Mouse (Mus musculus) gastrocnemius, postnatal 36 days (tissue): ENCODE results near the gene Dmpk. TPM values are rescaled to one million over a fixed set of nuclear protein-coding genes. Genes with fewer than 3 reads are reported as not detected.
"Not testable (repeated sequence)": the region's sequence is repeated elsewhere in the genome, so short reads cannot be mapped to it uniquely, and the experiment has no call there.

ENCODE experiments used
- DNase-seq, 2 experiments: peaks; one replicate each; pipeline ENCODE4 v3.0.0; 2022
- intact Hi-C: fragments of 180-260 bp; cut with DNase I; formaldehyde crosslinking; loops from one replicate; pipeline ENCODE4 v1.15.1; 2025
- long read RNA-seq, 2 experiments: library from polyadenylated mRNA; stranded (forward); transcript quantifications; one replicate each; pipeline ENCODE4 v2.0.0; 2021
- total RNA-seq, 2 experiments: library from RNA; stranded (reverse); gene quantifications; 2 replicates each; pipeline ENCODE4 v1.2.3; 2021

Dmpk gene
- 100 to 1,000 TPM; 272 to 309 TPM for total RNA-seq
- long read RNA-seq, experiment 1, transcript Dmpk-201 (15 exons, 2,761 nt): major isoform, 18 of 159 reads
- long read RNA-seq, experiment 1, transcript Dmpk-210 (2 exons, 592 nt): minor isoform, 5 of 159 reads
- long read RNA-seq, experiment 1, partial matches to known transcripts: 39 of 159 reads
- long read RNA-seq, experiment 1, other reads (novel, unspliced or antisense): 97 of 159 reads
- long read RNA-seq, experiment 2, transcript Dmpk-210 (2 exons, 592 nt): minor isoform, 8 of 212 reads
- long read RNA-seq, experiment 2, transcript Dmpk-201 (15 exons, 2,761 nt): major isoform, 31 of 212 reads
- long read RNA-seq, experiment 2, partial matches to known transcripts: 98 of 212 reads
- long read RNA-seq, experiment 2, other reads (novel, unspliced or antisense): 73 of 212 reads

DNA sequence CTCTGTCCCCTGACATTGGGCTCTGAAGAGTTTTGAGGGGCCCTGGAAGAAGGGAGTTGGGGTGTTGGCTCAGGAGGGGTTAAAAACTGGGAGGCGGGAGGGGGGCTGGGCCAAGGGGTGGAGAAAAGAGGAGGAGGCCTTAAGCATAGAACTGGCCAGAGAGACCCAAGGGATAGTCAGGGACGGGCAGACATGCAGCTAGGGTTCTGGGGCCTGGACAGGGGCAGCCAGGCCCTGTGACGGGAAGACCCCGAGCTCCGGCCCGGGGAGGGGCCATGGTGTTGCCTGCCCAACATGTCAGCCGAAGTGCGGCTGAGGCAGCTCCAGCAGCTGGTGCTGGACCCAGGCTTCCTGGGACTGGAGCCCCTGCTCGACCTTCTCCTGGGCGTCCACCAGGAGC, at the start of gene Dmpk:
Dmpk (plus strand) TSS at position 149 of the 400 bp plus-strand sequence.
- intact Hi-C loops: no loop called here
- peak; percentile 49 to 62 for DNase-seq

DNA sequence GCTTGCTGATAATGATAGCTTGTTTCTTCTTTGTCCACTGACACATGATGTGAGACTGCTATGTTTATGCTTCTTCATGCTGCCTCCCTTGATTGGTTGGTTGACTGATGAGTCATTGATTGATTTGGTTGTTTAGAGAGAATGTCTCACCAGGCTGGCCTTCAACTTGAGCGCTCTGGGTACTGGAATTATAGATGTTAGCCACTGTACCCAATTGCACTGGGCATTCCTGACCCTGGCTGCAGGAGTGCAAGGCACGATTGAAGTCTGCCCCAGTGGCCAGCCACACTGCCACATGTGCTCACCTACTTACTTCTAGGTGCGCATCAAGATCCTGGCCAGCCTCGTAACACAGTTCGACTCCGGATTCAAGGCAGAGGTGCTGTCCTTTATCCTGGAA, 39.0 kb upstream of the Dmpk start:
- intact Hi-C loops: loop anchor here (1.0 kb wide), 1 partner anchor 14 kb away; no protein-coding TSS in a partner anchor
- DNase-seq: no peak

DNA sequence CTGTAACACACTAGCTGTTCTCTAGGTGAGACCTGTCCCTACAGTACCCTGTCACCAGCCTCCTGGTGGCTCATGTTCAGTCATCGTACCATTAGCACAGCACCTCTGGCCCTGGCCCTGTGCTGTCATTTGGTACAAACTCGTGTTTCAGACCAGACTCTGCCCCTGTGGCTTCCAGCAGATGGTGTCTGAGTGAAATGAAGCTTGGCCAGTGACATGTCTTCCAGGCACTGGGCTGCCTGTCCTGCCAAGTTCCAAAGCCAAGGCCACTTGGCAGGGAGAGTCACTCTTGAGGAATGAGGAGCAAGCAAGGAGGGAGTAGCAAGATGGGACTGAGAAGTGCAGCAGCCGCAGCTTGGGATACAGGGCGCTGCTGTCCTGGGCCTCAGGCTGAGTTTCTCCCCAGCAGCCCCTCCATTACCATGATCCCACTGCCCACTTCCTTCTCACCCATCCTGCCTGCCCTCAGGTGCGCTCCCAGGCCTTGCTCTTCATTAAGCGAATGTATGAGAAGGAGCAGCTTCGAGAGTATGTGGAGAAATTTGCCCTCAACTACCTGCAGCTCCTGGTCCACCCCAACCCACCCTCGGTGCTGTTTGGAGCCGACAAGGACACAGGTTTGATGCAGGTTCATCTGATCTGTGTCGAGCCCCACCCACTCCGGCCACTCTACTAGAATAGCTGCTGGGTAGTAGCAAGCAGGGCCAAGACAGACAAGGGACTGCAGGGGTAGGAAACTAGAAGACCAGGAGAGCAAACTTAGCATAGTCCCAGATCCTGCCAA, 37.2 kb upstream of the Dmpk start:
- intact Hi-C loops: no loop called here
- DNase-seq: peak; percentile 47 to 54

DNA sequence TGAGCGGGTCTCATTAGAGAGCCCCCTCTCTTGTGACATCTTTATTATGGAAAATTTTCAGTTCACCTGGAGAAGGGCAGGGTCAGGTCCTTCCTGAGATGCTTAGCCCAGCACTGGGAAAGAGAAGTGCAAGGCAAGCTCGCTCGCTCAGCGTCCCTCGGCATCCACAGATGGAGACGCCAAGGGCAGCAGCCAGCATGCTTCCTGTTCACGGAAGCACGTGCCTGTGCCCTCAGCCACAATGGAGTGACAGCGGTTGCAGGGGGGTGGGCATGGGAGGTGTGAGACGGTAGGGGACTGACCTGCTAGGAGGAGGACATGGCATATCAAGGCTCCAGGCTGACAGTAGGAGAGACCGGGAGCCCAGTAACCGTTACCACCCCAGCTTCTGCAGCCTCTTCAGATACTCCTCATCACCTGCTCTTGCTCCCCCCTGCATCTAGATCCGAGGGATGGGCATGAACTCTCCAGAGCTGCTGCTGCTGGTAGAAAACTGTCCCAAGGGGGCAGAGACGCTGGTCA, 35.6 kb upstream of the Dmpk start:
- intact Hi-C loops: no loop called here
- DNase-seq: no peak

DNA sequence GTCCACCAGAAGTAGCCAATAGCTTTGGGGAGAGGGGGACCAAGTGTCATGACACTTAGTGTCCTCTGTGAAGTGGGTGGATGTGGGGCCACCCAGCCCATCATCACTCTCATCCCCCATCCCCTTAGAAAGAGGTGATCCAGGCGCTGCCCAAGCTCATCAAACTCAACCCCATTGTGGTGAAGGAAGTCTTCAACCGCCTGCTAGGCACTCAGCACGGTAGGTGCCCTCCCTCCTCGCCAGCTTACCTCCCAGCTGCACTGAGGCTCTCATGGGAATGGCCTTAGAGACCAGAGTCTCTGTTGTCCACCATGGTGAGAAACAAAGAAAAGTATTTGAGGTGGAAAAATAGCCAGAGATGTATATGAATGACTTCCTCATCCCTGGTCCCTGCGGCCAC, 34.4 kb upstream of the Dmpk start:
- intact Hi-C loops: no loop called here
- DNase-seq: no peak

DNA sequence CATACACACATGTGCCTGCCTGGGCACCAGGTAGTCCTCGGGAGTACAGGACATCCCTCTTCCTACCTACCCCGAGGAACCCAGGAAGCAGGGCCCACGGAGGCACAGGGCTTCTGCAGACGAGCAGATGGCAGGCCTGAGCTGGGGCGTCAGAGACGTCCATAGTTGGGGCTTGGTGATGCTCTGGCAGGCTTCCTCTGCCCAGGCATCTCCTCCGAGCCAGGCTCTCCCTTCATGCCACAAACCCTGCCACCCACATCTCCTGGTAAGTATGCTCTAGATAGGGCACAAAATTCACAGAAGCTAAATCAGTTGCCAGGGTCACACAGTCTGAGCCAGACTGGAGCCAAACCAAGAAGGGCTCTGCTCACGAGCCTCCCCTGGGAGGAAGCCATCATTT, 33.5 kb upstream of the Dmpk start:
- no peak for DNase-seq
- intact Hi-C loops: no loop called here

DNA sequence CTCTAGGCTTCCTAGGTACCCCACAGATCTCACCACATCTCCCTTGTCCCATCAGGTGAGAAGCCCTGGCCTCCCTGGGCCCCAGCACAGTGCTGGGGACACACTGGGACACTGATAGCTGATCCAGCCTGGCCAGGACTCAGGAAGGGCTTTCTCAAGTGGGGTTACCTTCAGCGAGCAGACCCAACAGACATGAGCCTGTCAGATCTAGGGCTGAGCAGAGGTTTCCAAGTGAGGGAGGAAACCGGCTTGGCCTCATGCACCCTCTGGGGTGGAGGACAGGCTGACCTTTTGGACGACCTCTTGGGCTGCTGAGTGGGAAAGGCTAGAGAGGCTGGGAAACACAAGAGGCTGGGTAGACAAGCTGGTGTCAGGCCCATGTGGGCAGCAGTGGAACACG, 32.5 kb upstream of the Dmpk start:
- intact Hi-C loops: no loop called here
- DNase-seq: no peak

DNA sequence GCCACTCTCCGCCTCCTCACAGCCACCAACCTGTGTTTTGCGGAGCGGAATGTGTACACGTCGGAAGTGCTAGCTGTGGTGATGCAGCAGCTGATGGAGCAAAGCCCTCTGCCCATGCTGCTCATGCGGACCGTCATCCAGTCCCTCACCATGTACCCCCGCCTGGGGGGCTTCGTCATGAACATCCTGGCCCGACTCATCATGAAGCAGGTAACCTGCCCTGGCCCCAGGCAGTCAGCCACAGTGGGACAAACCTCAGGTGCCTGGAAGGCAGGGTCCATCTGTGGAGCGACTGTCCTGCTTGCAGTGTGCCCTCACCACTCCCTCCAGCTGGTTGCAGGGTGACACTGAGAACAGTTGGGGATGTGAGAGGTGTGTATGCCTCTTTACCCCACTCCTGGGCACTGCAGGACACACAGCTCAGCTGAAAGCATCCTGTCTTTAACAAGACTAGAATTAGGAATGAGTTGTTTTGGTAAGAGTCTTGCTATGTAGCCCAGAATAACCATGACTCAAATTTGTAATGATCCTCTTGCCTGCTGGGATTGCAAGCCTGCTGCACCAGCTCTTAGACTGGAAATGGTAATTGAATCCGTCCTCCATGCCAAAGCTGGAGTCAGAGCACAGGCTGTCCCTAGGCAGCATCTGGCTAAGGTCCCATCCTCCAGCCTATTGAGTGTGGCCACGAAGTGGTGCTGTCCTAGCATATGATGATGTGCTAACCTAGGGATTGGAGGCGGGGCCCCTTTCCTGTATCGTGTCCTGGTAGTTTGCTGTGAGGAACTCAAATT, 31.1 kb upstream of the Dmpk start:
- peak in 1 of 2 experiments; percentile 51 for DNase-seq
- intact Hi-C loops: no loop called here

DNA sequence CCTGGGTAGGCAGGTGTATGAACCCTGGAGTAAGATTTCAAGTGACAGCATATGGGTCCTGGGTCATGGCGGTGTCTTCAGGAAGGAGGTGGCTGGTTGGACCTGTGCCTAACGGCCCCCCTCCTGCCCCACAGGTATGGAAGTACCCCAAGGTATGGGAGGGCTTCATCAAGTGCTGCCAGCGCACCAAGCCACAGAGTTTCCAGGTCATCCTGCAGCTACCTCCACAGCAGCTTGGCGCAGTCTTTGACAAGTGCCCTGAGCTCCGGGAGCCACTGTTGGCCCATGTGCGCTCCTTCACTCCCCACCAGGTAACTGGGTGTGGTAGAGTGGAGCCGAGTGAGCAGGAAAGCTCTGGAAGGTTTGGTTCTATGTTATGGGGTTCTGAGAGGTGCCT, 30.5 kb upstream of the Dmpk start:
- intact Hi-C loops: no loop called here
- no peak for DNase-seq

DNA sequence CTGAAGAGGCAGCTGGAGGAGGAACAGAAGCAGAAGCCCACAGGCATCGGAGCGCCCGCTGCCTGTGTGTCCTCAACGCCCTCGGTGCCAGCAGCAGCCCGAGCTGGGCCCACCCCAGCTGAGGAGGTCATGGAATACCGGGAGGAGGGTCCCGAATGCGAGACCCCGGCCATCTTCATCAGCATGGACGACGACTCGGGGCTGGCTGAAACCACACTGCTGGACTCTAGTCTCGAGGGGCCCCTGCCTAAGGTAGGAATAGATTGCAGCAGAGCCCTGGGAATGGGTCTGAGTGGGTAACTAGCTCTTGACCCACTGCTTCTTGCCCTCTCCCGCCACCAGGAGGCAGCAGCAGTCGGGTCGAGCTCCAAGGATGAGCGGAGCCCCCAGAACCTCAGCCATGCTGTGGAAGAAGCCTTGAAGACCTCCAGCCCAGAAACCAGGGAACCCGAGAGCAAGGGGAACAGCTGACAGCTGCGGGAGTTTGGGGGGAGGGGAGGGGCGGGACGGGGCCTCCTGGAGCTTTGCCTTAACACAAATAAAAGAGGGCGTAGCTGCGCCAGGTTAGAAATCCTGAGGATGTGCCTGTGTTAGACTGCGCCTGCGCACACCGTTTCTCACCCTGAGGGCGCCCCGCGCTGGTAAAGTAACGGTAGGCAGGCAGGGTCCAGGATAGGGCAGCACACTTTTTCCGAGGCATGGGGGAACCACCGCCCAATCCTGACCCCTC, 29.4 kb upstream of the Dmpk start, which contains the start of gene Rsph6a:
Rsph6a (plus strand) TSS at position 644 of the 730 bp plus-strand sequence.
- intact Hi-C loops: no loop called here
- DNase-seq: no peak

DNA sequence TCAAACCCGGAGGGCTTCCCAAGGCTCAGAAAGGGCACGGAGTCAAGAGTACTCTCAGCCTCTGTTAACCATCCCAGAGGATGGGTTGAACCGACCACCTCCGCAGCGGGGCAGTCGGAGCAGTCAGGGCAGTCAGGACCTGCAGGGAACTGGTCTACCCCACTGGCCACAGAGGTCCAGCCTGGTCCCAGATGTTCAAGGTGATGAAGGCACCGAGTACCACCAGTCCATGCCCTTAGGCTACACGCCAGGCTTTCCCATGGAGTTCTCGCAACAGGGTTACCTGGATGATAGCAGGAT, 28.9 kb upstream of the Dmpk start:
- intact Hi-C loops: no loop called here
- DNase-seq: no peak

DNA sequence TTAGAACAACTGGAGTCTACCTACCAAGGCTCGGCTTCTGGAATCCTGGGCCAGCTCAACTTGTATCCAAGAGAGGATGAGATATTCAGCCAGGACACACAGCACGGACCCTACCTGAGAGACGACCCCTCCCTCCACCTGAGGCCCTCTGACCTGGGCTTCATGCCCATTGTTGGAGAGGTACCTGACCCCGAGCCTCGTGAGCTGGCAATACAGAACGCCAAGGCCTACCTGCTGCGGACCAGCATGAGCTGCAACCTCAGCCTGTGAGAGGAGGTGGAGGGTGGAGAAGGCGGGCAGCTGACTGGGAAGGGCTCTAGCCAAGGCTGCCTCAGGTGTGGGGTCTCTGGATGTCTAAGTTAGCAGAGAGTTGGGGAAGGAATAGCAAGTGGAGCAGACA, 28.5 kb upstream of the Dmpk start:
- no peak for DNase-seq
- intact Hi-C loops: no loop called here

DNA sequence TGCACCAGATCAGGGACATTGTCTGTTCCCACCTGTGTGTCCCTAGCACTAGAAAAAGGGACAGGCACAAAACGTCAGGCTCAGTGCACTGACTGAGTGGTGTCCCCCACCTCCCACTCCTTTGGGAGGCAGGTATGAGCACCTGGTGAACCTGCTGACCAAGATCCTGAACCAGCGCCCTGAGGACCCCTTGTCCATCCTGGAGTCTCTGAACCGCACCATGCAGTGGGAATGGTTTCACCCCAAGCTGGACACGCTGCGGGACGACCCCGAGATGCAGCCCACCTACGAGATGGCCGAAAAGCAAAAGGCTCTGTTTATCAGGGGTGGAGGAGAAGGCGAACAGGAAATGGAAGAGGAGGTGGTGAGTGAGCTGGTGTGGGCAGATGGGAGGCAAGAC, 26.2 kb upstream of the Dmpk start:
- no peak for DNase-seq
- intact Hi-C loops: no loop called here

DNA sequence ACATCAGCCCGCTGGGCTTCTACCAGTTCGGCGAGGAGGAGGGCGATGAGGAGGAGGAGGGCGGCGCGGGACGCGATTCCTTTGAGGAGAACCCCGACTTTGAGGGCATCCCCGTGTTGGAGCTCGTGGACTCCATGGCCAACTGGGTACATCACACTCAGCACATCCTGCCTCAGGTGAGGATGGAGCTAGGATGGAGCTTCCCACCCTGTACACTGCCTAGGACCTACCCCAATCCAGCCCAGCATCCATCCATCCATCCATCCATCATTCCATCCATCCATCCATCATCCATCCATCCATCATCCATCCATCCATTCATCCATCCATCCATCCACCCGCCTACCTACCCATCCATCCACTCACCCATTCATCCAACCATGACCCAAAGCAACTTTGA, 17.8 kb upstream of the Dmpk start:
- no peak for DNase-seq
- intact Hi-C loops: no loop called here

DNA sequence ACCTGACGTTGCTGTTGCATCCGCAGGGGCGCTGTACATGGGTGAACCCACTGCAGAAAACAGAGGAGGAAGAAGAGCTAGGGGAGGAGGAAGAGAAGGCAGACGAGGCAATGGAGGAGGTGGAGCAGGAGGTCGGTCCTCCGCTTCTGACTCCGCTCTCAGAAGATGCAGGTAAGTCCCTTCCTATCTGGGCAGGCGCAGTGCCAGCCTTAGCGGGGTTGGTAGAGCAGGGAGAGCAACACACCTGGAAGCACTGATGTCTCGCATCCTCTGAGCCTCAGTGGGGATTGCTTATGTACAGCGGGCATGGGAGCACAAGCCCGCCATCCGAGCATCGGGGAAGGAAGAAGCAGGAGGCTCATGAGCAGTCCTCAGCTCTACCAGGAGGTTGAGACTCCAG, 16.6 kb upstream of the Dmpk start:
- no peak for DNase-seq
- intact Hi-C loops: no loop called here

DNA sequence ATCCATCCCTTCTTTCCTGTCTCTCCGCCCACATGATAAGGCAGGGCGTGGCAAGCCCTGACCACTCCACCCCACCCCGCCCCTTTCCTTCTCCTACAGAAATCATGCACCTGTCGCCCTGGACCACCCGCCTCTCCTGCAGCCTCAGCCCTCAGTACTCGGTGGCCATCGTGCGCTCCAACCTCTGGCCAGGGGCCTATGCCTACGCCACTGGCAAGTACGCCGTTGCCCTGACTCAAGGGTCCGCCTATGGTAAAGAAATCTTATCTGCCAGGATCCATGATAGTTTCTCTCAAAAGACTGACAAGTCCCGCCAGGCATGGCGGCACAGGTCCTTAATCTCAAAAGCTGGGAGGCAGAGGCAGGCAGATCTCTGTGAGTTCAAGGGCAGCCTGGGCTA, 15.7 kb upstream of the Dmpk start:
- intact Hi-C loops: loop anchor here (2.0 kb wide), 1 partner anchor 25 kb away; no protein-coding TSS in a partner anchor
- peak in 1 of 2 experiments; percentile 15 for DNase-seq

DNA sequence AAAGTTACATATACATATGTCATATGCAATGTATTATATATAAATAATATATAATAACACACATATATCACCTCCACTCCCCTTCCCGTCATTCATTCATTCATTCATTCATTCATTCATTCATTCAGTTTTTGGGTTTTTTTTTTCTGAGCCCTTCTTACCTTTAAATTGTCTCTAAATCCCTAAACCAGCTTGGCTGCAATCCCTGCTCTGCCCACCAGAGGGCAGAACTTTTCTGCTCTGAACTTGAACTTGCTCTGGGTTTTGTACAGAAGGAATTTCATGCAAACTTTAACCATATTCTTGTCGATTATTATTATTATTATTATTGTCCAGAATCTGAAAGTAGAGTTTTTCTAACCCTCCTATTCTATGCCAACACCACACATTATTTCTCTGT, 14.9 kb upstream of the Dmpk start:
- peak in 1 of 2 experiments; percentile 69 for DNase-seq
- intact Hi-C loops: loop anchor here (2.0 kb wide), 1 partner anchor 24 kb away; no protein-coding TSS in a partner anchor

DNA sequence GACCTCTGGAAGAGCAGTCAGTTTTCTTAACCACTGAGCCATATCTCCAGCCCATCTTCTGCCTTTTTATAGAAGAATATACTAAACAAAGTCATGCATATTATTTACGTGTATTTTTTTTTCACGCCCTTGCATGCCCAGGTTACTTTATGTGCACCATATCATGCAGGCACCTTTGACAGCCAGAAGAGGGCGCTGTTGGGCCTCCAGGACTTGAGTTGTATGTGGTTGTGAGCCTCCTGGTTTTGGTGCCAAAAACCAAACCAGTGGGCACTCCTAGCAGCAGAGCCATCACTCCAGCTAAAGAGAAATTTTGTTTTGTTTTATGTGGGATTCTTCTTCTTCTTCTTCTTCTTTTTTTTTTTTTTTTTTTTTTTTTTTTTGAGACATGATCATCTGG, 14.1 kb upstream of the Dmpk start:
- DNase-seq: no peak
- intact Hi-C loops: loop anchor here (2.0 kb wide), 1 partner anchor 23 kb away; no protein-coding TSS in a partner anchor

DNA sequence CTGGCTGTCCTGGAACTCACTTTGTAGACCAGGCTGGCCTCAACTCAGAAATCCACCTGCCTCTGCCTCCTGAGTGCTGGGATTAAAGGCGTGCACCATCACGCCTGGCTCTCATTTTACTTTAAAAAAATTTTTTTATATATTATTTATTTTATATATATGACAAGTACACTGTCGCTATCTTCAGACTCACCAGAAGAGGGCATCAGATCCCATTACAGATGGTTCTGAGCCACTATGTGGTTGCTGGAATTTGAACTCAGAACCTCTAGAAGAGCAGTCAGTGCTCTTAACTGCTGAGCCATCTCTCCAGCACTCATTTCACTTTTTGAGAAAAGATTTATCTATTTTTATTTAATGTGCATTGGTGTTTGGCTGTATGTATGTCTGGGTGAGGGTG, 12.6 kb upstream of the Dmpk start:
- intact Hi-C loops, DNase-seq: not testable (repeated sequence)

DNA sequence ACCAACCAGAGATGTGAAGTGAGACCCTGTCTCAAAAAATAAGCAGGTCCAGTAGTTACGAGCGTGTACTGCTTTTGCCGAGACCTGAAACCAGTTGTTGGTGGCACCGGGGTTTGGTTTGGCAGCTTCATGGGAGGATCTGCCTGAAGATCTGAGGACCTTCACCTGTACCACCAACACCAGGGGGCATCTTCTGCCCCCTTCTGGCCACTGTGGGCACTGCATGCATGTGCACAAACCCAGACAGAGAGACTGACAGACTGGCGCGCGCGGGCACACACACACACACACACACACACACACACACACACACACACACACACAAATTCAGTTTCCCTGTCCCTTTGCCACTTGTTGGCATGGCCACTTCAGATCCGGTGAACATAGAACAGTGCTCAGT, 10.1 kb upstream of the Dmpk start:
- intact Hi-C loops: no loop called here
- peak in 1 of 2 experiments; percentile 38 for DNase-seq
